Mouse (Mus musculus): ENCODE results near the gene Hs3st2. TPM values are rescaled to one million over a fixed set of nuclear protein-coding genes. Genes with fewer than 3 reads are reported as not detected.

The Hs3st2 gene
- polyA plus RNA-seq, 1 experiment from 2014 or later = 4.3 TPM

DNA sequence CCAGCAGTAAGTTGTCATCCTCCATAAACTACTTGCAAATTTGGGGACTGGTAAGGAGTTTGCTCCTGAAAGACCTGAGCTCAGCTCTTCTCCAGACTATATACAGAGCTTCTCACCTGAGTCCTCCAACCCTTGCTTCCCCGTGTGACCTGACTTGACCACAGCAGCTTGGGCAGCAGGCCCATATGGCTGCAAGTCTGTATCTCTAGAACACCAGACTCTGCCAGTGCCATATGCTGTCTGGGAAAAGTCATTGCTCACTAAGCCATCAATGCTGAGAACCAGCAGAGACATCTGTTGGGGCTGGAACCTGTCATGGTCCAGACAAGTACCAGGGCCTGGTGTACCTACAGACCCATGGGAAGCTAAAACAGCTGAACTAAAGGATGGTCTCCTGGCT, 73.5 kb downstream of the Hs3st2 start:
- Histone ChIP-seq H3K9ac (no peak overlapping the region), H3K4me2 (replicated peaks) (no peak overlapping the region), H3K36me3 (no peaks in the 10 kb centered on the region), H3K9me3 (replicated peaks) (no peaks in the 10 kb centered on the region), H3K4me1 (no peaks in the 10 kb centered on the region), H3K4me3 (no peak overlapping the region), H3K27me3 (no peaks in the 10 kb centered on the region), H3K27ac (no peak overlapping the region)
- WGBS = 85% methylated on average over 1 of the region's 1 CpGs
- no peak for ATAC-seq (ENCODE audit: low FRiP score)

GRCm38 (mm10) chr7:121466331-121466730, 74.7 kb downstream of the Hs3st2 start:
- no peaks in the 10 kb centered on the region for H3K4me1 ChIP-seq
- H3K9me3 ChIP-seq (replicated peaks) = no peaks in the 10 kb centered on the region
- H3K27me3 ChIP-seq = no peaks in the 10 kb centered on the region
- 66% methylated on average over 5 of the region's 5 CpGs for WGBS
- no peaks in the 10 kb centered on the region for H3K36me3 ChIP-seq
- H3K4me3 ChIP-seq = no peak overlapping the region
- no peak overlapping the region for H3K4me2 ChIP-seq (replicated peaks)
- ATAC-seq (ENCODE audit: low FRiP score) = no peak
- H3K27ac ChIP-seq = no peak overlapping the region
- no peak overlapping the region for H3K9ac ChIP-seq

- no peaks in the 10 kb centered on the region for H3K27me3 ChIP-seq
- H3K4me2 ChIP-seq (replicated peaks) = no peak overlapping the region
- H3K9ac ChIP-seq = no peak overlapping the region
- H3K27ac ChIP-seq = no peak overlapping the region
- H3K9me3 ChIP-seq (replicated peaks) = no peaks in the 10 kb centered on the region
- no peaks in the 10 kb centered on the region for H3K36me3 ChIP-seq
- 83% methylated on average over 3 of the region's 3 CpGs for WGBS
- no peak for ATAC-seq (ENCODE audit: low FRiP score)
- no peak overlapping the region for H3K4me3 ChIP-seq
- no peaks in the 10 kb centered on the region for H3K4me1 ChIP-seq
Observed at GRCm38 (mm10) chr7:121469435-121469834, 77.8 kb downstream of the Hs3st2 start.

GRCm38 (mm10) chr7:121478302-121478701, 86.6 kb downstream of the Hs3st2 start:
- Histone ChIP-seq H3K4me3 (no peak overlapping the region), H3K4me1 (no peaks in the 10 kb centered on the region), H3K4me2 (replicated peaks) (no peak overlapping the region), H3K9me3 (replicated peaks) (no peaks in the 10 kb centered on the region), H3K27me3 (no peaks in the 10 kb centered on the region), H3K36me3 (no peaks in the 10 kb centered on the region), H3K27ac (no peak overlapping the region), H3K9ac (no peak overlapping the region)
- no peak for ATAC-seq (ENCODE audit: low FRiP score)
- 78% methylated on average over 8 of the region's 8 CpGs for WGBS

DNA sequence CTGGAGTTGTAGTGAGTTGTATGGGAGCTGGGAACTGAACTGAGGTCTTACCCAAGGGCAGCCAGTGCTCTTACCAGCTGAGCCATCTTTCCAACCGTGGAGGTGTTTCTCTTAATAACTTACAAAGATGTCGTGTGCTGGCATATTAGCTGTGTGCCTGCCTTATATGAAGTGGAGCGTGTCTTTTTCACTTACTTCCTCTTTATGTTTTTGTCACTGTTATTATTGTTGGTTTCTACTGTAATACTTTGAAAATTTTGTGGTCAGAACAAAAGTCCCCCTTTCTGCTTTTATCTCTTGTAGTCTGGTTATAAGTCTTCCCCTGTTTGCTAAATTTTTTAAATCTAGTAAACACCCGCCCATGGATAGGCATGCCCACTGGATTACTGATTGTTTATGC, 88.4 kb downstream of the Hs3st2 start:
- Histone ChIP-seq H3K4me3 (no peak overlapping the region), H3K27ac (no peak overlapping the region), H3K9ac (no peak overlapping the region), H3K4me2 (replicated peaks) (no peak overlapping the region), H3K9me3 (replicated peaks) (no peaks in the 10 kb centered on the region), H3K27me3 (no peaks in the 10 kb centered on the region), H3K36me3 (no peaks in the 10 kb centered on the region), H3K4me1 (no peaks in the 10 kb centered on the region)
- 85% methylated on average over 4 of the region's 4 CpGs for WGBS
- ATAC-seq (ENCODE audit: low FRiP score) = no peak

GRCm38 (mm10) chr7:121484590-121484989, 92.9 kb downstream of the Hs3st2 start:
- no peak overlapping the region for H3K9ac ChIP-seq
- no peaks in the 10 kb centered on the region for H3K36me3 ChIP-seq
- no peaks in the 10 kb centered on the region for H3K4me1 ChIP-seq
- no peak overlapping the region for H3K27ac ChIP-seq
- 82% methylated on average over 4 of the region's 4 CpGs for WGBS
- no peak for ATAC-seq (ENCODE audit: low FRiP score)
- no peaks in the 10 kb centered on the region for H3K9me3 ChIP-seq (replicated peaks)
- H3K4me2 ChIP-seq (replicated peaks) = no peak overlapping the region
- H3K4me3 ChIP-seq = no peak overlapping the region
- H3K27me3 ChIP-seq = no peaks in the 10 kb centered on the region

DNA sequence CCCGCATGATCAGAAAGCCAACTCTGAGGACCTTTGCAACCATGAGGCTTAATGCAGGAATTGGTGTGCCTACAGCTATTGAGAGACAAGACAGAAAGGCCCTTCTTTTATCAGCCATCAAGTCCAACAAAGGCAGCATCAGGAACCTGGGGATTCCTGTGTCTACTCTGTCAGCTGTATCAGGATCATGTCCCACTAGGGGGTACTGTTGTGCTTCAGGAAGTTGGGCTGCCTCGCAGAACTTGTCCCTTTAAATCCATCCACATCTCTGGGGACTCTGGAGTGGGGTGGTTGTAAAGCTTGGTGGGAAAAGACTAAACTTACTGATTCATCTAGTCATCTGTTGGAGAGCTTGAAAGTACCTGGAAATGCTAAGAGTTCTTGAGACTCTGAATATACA, 93.6 kb downstream of the Hs3st2 start:
- H3K4me2 ChIP-seq (replicated peaks) = no peak overlapping the region
- ATAC-seq (ENCODE audit: low FRiP score) = no peak
- WGBS = 80% methylated on average over 2 of the region's 2 CpGs
- no peaks in the 10 kb centered on the region for H3K4me1 ChIP-seq
- no peak overlapping the region for H3K9ac ChIP-seq
- H3K27ac ChIP-seq = no peak overlapping the region
- no peaks in the 10 kb centered on the region for H3K36me3 ChIP-seq
- no peak overlapping the region for H3K4me3 ChIP-seq
- no peaks in the 10 kb centered on the region for H3K27me3 ChIP-seq
- H3K9me3 ChIP-seq (replicated peaks) = no peaks in the 10 kb centered on the region

DNA sequence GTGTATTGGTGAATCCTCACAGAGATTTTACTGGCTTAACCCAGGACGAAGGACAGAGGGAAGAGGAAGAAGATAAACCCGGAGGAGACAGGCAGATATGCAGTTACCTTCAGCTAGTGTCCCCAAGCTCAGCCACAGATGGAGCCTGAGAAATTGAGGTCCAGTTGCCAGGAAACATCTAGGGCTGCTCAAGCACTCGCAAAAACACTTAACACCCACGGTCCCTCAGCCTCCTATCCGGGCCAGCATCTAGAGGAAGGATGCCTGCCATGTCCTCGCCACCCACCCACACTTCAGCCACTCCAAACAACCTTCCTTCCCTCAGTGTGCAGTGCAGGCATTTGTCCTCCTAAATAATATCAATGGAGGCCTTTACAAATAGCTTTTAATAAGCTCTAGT, 95.6 kb downstream of the Hs3st2 start:
- H3K27me3 ChIP-seq = no peaks in the 10 kb centered on the region
- no peak for ATAC-seq (ENCODE audit: low FRiP score)
- H3K9ac ChIP-seq = no peak overlapping the region
- H3K4me2 ChIP-seq (replicated peaks) = no peak overlapping the region
- H3K9me3 ChIP-seq (replicated peaks) = no peaks in the 10 kb centered on the region
- no peaks in the 10 kb centered on the region for H3K36me3 ChIP-seq
- no peak overlapping the region for H3K4me3 ChIP-seq
- no peaks in the 10 kb centered on the region; the same call in 1 of the 2 replicates for H3K4me1 ChIP-seq
- WGBS = 66% methylated on average over 6 of the region's 6 CpGs
- H3K27ac ChIP-seq = no peak overlapping the region

DNA sequence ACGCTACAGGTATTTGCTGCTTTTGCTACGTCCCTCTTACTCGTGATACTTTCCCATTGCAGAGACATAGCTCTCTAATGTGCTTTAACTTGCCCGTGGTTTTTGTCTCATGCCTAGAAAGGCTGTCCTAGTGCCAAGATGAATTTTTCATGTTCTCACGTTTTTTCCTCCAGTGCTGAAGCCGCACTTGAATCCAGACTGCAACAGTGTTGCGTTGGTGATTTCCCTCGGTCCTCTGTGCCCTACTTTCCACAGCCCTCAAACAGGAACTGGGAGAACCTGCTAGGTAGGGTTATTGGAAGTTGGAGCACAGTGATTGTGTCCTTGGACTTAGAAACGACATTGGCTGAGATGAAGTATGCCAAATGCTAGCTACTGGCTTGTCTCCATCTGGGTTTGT, 97.7 kb downstream of the Hs3st2 start:
- no peak overlapping the region for H3K9ac ChIP-seq
- no peak overlapping the region for H3K4me3 ChIP-seq
- 89% methylated on average over 9 of the region's 9 CpGs for whole genome bisulfite sequencing
- ATAC-seq (ENCODE audit: low FRiP score) = no peak
- H3K27ac ChIP-seq = no peak overlapping the region
- no peaks in the 10 kb centered on the region for H3K27me3 ChIP-seq
- no peaks in the 10 kb centered on the region; the same call in 1 of the 2 replicates for H3K4me1 ChIP-seq
- no peaks in the 10 kb centered on the region for H3K36me3 ChIP-seq
- no peak overlapping the region for H3K4me2 ChIP-seq (replicated peaks)
- no peaks in the 10 kb centered on the region for H3K9me3 ChIP-seq (replicated peaks)

- ATAC-seq (ENCODE audit: low FRiP score) = no peak
Observed at GRCm38 (mm10) chr7:121491455-121492005, 99.9 kb downstream of the Hs3st2 start.

DNA sequence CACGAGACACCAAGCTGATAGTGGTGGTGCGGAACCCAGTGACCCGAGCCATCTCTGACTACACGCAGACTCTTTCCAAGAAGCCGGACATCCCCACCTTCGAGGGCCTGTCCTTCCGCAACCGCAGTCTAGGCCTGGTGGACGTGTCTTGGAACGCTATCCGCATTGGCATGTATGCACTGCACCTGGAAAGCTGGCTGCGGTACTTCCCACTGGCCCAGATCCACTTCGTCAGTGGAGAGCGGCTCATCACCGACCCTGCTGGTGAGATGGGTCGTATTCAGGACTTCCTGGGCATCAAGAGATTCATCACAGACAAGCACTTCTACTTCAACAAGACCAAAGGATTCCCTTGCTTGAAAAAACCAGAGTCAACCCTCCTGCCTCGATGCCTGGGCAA, 108.9 kb downstream of the Hs3st2 start:
- WGBS = 93% methylated on average over 17 of the region's 17 CpGs
- Histone ChIP-seq H3K9ac (no peak overlapping the region), H3K27ac (no peak overlapping the region), H3K27me3 (no peaks in the 10 kb centered on the region), H3K4me3 (no peak overlapping the region), H3K9me3 (replicated peaks) (no peaks in the 10 kb centered on the region), H3K36me3 (no peaks in the 10 kb centered on the region), H3K4me1 (no peaks in the 10 kb centered on the region), H3K4me2 (replicated peaks) (no peak overlapping the region)
- no peak for ATAC-seq (ENCODE audit: low FRiP score)

More at GRCm38 (mm10) chr7:121491455-121492005, 99.9 kb downstream of the Hs3st2 start:
- Histone ChIP-seq H3K9me3 (replicated peaks) (no peaks in the 10 kb centered on the region), H3K36me3 (no peaks in the 10 kb centered on the region), H3K27me3 (no peaks in the 10 kb centered on the region), H3K4me2 (replicated peaks) (no peak overlapping the region), H3K4me1 (no peaks in the 10 kb centered on the region; the same call in 1 of the 2 replicates), H3K27ac (no peak overlapping the region), H3K9ac (no peak overlapping the region), H3K4me3 (no peak overlapping the region)
- WGBS = 61% methylated on average over 3 of the region's 3 CpGs

DNA sequence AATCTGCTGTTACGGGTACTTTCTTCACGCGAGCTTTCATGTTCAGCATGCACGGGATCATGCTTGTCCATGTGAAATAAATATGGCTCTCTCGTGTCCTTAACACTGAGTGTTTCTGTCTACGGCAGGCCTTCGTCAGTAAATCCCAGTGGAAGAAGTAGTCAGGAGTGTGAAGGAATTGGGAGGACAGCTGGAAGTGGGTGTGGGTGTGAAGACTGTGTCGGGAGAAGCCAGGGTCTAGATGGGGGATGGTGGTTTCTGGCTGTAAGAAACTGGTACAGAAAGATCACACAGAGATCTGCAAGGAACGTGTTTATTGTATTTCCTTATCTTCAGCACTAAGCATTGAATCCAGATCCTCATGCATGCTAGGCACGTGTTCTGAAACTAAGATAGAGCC, 110.0 kb downstream of the Hs3st2 start:
- no peak for ATAC-seq (ENCODE audit: low FRiP score)
- Histone ChIP-seq H3K4me1 (no peaks in the 10 kb centered on the region), H3K4me3 (no peak overlapping the region), H3K4me2 (replicated peaks) (no peak overlapping the region), H3K9me3 (replicated peaks) (no peaks in the 10 kb centered on the region), H3K27me3 (no peaks in the 10 kb centered on the region), H3K9ac (no peak overlapping the region), H3K36me3 (no peaks in the 10 kb centered on the region), H3K27ac (no peak overlapping the region)
- WGBS = 83% methylated on average over 10 of the region's 10 CpGs

GRCm38 (mm10) chr7:121516727-121517126, 125.1 kb downstream of the Hs3st2 start:
- no peak overlapping the region for H3K9ac ChIP-seq
- ATAC-seq (ENCODE audit: low FRiP score) = no peak
- H3K9me3 ChIP-seq (replicated peaks) = peaks cover 5% of the 10 kb centered on the region
- H3K36me3 ChIP-seq = no peaks in the 10 kb centered on the region
- H3K4me1 ChIP-seq = no peaks in the 10 kb centered on the region
- WGBS = 60% methylated on average over 3 of the region's 3 CpGs
- H3K27me3 ChIP-seq = no peaks in the 10 kb centered on the region
- no peak overlapping the region for H3K27ac ChIP-seq
- H3K4me3 ChIP-seq = no peak overlapping the region
- H3K4me2 ChIP-seq (replicated peaks) = no peak overlapping the region

Data from hindbrain, embryonic 12.5 days (tissue).